Mouse (Mus musculus) liver, adult 2 months (tissue): ENCODE results near the gene Rps6ka2. TPM values are rescaled to one million over a fixed set of nuclear protein-coding genes. Genes with fewer than 3 reads are reported as not detected.

Source experiments
- DNase-seq: peaks from one replicate; pipeline ENCODE4 v3.0.0-alpha.2; 2011; ENCODE audit warnings: low read depth, low spot score; ENCODE audit errors: extremely low read depth
- H3K27ac ChIP-seq: fragments of 200-500 bp; replicated peaks from 2 replicates; pipeline ENCODE4 v1.5.1; 2012; ENCODE audit warnings: low read depth, mild to moderate bottlenecking, control low read depth, inconsistent platforms, low read length; ENCODE audit not compliant: insufficient read depth
- H3K27me3 ChIP-seq: fragments of 200-500 bp; 2 replicates; pipeline ENCODE4 v1.6.1; 2012; ENCODE audit warnings: mild to moderate bottlenecking, moderate library complexity, low read length, inconsistent platforms; ENCODE audit not compliant: control insufficient read depth, insufficient read depth
- H3K36me3 ChIP-seq: fragments of 200-500 bp; 2 replicates; pipeline ENCODE4 v1.6.1; 2012; ENCODE audit warnings: low read length, inconsistent platforms; ENCODE audit not compliant: control insufficient read depth, insufficient read depth
- H3K4me1 ChIP-seq: fragments of 200-500 bp; 2 replicates; pipeline ENCODE4 v1.6.1; 2011; ENCODE audit warnings: low read length; ENCODE audit not compliant: control insufficient read depth, insufficient read depth
- H3K4me3 ChIP-seq: fragments of 200-500 bp; 2 replicates; pipeline ENCODE4 v1.5.1; 2011; ENCODE audit warnings: low read depth, mild to moderate bottlenecking, control low read depth, low read length, moderate library complexity; ENCODE audit not compliant: insufficient read depth
- H3K79me2 ChIP-seq: fragments of 200-500 bp; 2 replicates; pipeline ENCODE4 v1.6.1; 2012; ENCODE audit warnings: inconsistent platforms, mild to moderate bottlenecking, low read length, moderate library complexity; ENCODE audit not compliant: control insufficient read depth, insufficient read depth
- H3K9ac ChIP-seq: fragments of 200-500 bp; 2 replicates; pipeline ENCODE4 v1.6.1; 2012; ENCODE audit warnings: low read depth, mild to moderate bottlenecking, control low read depth, inconsistent platforms, low read length
- CTCF ChIP-seq: fragments of 200-500 bp; IDR thresholded peaks from 2 replicates; pipeline ENCODE4 v1.5.1; 2011; ENCODE audit warnings: low read depth, low read length, control low read depth
- POLR2A ChIP-seq: fragments of 200-500 bp; IDR thresholded peaks from 2 replicates; pipeline ENCODE4 v1.6.1; 2011; ENCODE audit warnings: low read length, control low read depth; ENCODE audit not compliant: insufficient read depth; ENCODE audit errors: extremely low read depth
- WGBS: fragments of 180-500 bp; shearing (Covaris S2); methylation state at CpG from one replicate; pipeline ENCODE4 v1.1.7; 2018; 5-methylcytosine and 5-hydroxymethylcytosine counted together
- polyA plus RNA-seq: library from polyadenylated mRNA; depleted of rRNA; stranded (reverse); fragments of >200 nt; gene quantifications from 2 replicates; pipeline ENCODE4 v1.2.3, GENCODE M21; 2012
- total RNA-seq: library from RNA; depleted of rRNA; stranded (reverse); fragments of >200 nt; gene quantifications from 2 replicates; pipeline ENCODE4 v1.2.3, GENCODE M21; 2014

The Rps6ka2 gene
- total and polyA plus RNA-seq, 2 experiments = 0.72 to 0.74 TPM

- TF ChIP-seq POLR2A (no peak), CTCF (no peak)
- H3K79me2 ChIP-seq = no peaks in the 10 kb centered on the region
- no peaks in the 10 kb centered on the region for H3K27me3 ChIP-seq
- H3K4me3 ChIP-seq = no peak overlapping the region
- no peak overlapping the region for H3K27ac ChIP-seq
- no peaks in the 10 kb centered on the region for H3K36me3 ChIP-seq
- 79% methylated on average over 21 of the region's 21 CpGs for WGBS
- no peaks in the 10 kb centered on the region for H3K4me1 ChIP-seq
- no peak for DNase-seq
- H3K9ac ChIP-seq = no peak overlapping the region
Measured at GRCm38 (mm10) chr17:7138186-7138925, 31.6 kb upstream of the Rps6ka2 start.

- no peaks in the 10 kb centered on the region for H3K4me1 ChIP-seq
- H3K36me3 ChIP-seq = no peaks in the 10 kb centered on the region
- no peaks in the 10 kb centered on the region for H3K27me3 ChIP-seq
- H3K9ac ChIP-seq = no peak overlapping the region
- WGBS = 83% methylated on average over 10 of the region's 10 CpGs
- no peak for TF ChIP-seq POLR2A
- no peak for TF ChIP-seq CTCF
- no peak overlapping the region for H3K4me3 ChIP-seq
- H3K79me2 ChIP-seq = no peaks in the 10 kb centered on the region
- no peak overlapping the region for H3K27ac ChIP-seq
- DNase-seq = no peak
Measured at GRCm38 (mm10) chr17:7140399-7141174, 29.3 kb upstream of the Rps6ka2 start.

- Histone ChIP-seq H3K27ac (no peak overlapping the region), H3K4me1 (no peaks in the 10 kb centered on the region), H3K27me3 (no peaks in the 10 kb centered on the region), H3K79me2 (no peaks in the 10 kb centered on the region), H3K4me3 (no peak overlapping the region), H3K36me3 (no peaks in the 10 kb centered on the region), H3K9ac (no peak overlapping the region)
- TF ChIP-seq CTCF = no peak
- no peak for TF ChIP-seq POLR2A
- DNase-seq = no peak
- 52% methylated on average over 4 of the region's 4 CpGs for WGBS
Measured at GRCm38 (mm10) chr17:7142367-7142766, 27.5 kb upstream of the Rps6ka2 start.

GRCm38 (mm10) chr17:7143885-7144518, 25.9 kb upstream of the Rps6ka2 start:
- Histone ChIP-seq H3K36me3 (no peaks in the 10 kb centered on the region), H3K9ac (no peak overlapping the region), H3K4me1 (no peaks in the 10 kb centered on the region), H3K27me3 (no peaks in the 10 kb centered on the region), H3K27ac (no peak overlapping the region), H3K4me3 (no peak overlapping the region), H3K79me2 (no peaks in the 10 kb centered on the region)
- WGBS = 71% methylated on average over 7 of the region's 7 CpGs
- DNase-seq = no peak
- TF ChIP-seq POLR2A (no peak), CTCF (no peak)

GRCm38 (mm10) chr17:7145373-7146058, 24.4 kb upstream of the Rps6ka2 start:
- DNase-seq = no peak
- no peaks in the 10 kb centered on the region for H3K79me2 ChIP-seq
- no peak overlapping the region for H3K4me3 ChIP-seq
- H3K4me1 ChIP-seq = no peaks in the 10 kb centered on the region
- TF ChIP-seq POLR2A = no peak
- no peak for TF ChIP-seq CTCF
- no peaks in the 10 kb centered on the region for H3K27me3 ChIP-seq
- no peak overlapping the region for H3K9ac ChIP-seq
- H3K27ac ChIP-seq = no peak overlapping the region
- H3K36me3 ChIP-seq = no peaks in the 10 kb centered on the region
- 47% methylated on average over 9 of the region's 9 CpGs for WGBS
